Mouse (Mus musculus) midbrain, embryonic 12.5 days (tissue): ENCODE measurements at regions not wholly inside any gene's neighbourhood (a gene's known extent, or its start where the extent isn't known, plus 50 kb on each side); places are given as distances from the start of the nearest gene placed in this dataset.

Source experiments
- ATAC-seq: fragments of 200-750 bp; cut with Nextera tagmentation; 2 replicates; pipeline ENCODE4 v1.8.0; 2017; ENCODE audit warnings: low read depth, moderate TSS enrichment, moderate library complexity; ENCODE audit not compliant: low FRiP score
- H3K27ac ChIP-seq: fragments of 300-500 bp; sonication (generic); replicated peaks from 2 replicates; pipeline ENCODE4 v1.5.1; 2016; ENCODE audit warnings: mild to moderate bottlenecking
- H3K27me3 ChIP-seq: fragments of 300-500 bp; sonication (generic); 2 replicates; pipeline ENCODE4 v1.6.1; 2016; ENCODE audit warnings: mild to moderate bottlenecking
- H3K36me3 ChIP-seq: fragments of 300-500 bp; sonication (generic); 2 replicates; pipeline ENCODE4 v1.6.1; 2016
- H3K4me1 ChIP-seq: fragments of 300-500 bp; sonication (generic); 2 replicates; pipeline ENCODE4 v1.6.1; 2016
- H3K4me2 ChIP-seq: fragments of 300-500 bp; sonication (generic); replicated peaks from 2 replicates; pipeline ENCODE4 v1.6.1; 2016; ENCODE audit warnings: mild to moderate bottlenecking, moderate library complexity
- H3K4me3 ChIP-seq: fragments of 300-500 bp; sonication (generic); 2 replicates; pipeline ENCODE4 v1.5.1; 2016; ENCODE audit warnings: mild to moderate bottlenecking
- H3K9ac ChIP-seq: fragments of 300-500 bp; sonication (generic); replicated peaks from 2 replicates; pipeline ENCODE4 v1.6.1; 2016; ENCODE audit warnings: mild to moderate bottlenecking, moderate library complexity
- H3K9me3 ChIP-seq: fragments of 300-500 bp; sonication (generic); 2 replicates; pipeline ENCODE4 v1.6.1; 2016; ENCODE audit warnings: mild to moderate bottlenecking
- WGBS: fragments of 180-500 bp; shearing (Covaris S2); methylation state at CpG from one replicate; pipeline ENCODE4 v1.1.7; 2016; 5-methylcytosine and 5-hydroxymethylcytosine counted together

DNA sequence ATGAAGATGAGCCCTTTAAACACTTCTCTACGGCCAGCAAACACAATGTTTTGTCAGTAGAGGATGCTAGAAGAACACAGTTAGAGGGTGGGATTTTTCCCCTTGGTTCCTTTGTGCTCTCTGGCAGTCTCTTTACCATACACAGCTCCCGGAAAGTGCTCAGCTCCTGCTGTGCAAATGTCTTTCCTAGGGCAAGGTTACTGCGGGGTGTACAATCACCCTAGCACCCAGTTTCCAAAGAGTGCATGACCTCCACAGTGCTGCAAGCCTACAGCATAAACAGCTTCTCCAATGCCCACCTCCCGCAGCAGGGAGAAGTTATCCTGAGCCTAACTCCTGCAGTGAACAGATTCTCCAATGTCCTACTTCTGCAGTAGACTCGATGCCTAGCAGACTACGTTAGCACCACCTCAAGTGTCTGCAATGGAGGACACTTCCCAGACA, 366.4 kb downstream of the Pbx1 start:
- H3K36me3 ChIP-seq = no peaks in the 10 kb centered on the region

DNA sequence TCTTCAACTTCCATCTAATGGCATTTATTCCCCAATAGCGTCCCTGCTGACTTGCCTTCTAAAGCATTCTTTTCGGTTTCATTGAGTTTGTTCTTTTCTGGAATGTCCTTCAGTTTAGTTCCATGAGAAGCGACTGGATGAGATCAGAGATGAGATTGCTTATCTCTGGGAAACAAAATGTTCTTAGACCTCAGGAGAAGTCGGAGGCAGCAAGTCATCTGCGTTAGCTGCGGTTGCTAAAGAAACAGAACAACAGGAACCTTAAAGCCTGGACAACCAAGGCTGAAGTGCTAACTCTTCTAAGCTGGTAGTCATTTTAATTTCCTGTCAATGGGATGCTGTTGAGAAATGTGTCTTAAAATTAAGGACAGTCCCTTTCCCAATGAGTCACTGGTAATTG, 365.3 kb downstream of the Pbx1 start:
- ATAC-seq = no peak
- peaks cover 11% of the 10 kb centered on the region; the same call in 1 of the 2 replicates for H3K4me1 ChIP-seq
- H3K27ac ChIP-seq = no peak overlapping the region
- no peak overlapping the region for H3K9ac ChIP-seq
- H3K4me2 ChIP-seq = no peak overlapping the region
- H3K4me3 ChIP-seq = no peak overlapping the region
- no peaks in the 10 kb centered on the region for H3K9me3 ChIP-seq
- peaks cover 6% of the 10 kb centered on the region; the same call in 1 of the 2 replicates for H3K27me3 ChIP-seq
- H3K36me3 ChIP-seq = no peaks in the 10 kb centered on the region
- 77% methylated on average over 6 of the region's 6 CpGs for WGBS

More for the DNA sequence above, 366.4 kb downstream of the Pbx1 start:
- no peaks in the 10 kb centered on the region for H3K9me3 ChIP-seq
- no peak overlapping the region for H3K9ac ChIP-seq
- no peak overlapping the region for H3K4me3 ChIP-seq
- WGBS = 52% methylated on average over 6 of the region's 6 CpGs
- H3K27me3 ChIP-seq = peaks cover 6% of the 10 kb centered on the region; the same call in 1 of the 2 replicates
- ATAC-seq = no peak
- H3K4me2 ChIP-seq = no peak overlapping the region
- H3K4me1 ChIP-seq = peaks cover 11% of the 10 kb centered on the region; the same call in 1 of the 2 replicates
- H3K27ac ChIP-seq = no peak overlapping the region

- no peaks in the 10 kb centered on the region for H3K36me3 ChIP-seq
- no peak overlapping the region for H3K9ac ChIP-seq
- H3K4me1 ChIP-seq = peaks cover 11% of the 10 kb centered on the region; the same call in 1 of the 2 replicates
- H3K4me2 ChIP-seq = no peak overlapping the region
- no peak for ATAC-seq
- peaks cover 6% of the 10 kb centered on the region; the same call in 1 of the 2 replicates for H3K27me3 ChIP-seq
- 73% methylated on average over 9 of the region's 9 CpGs for WGBS
- no peak overlapping the region for H3K27ac ChIP-seq
- H3K4me3 ChIP-seq = no peak overlapping the region
- H3K9me3 ChIP-seq = no peaks in the 10 kb centered on the region
Observed at GRCm38 (mm10) chr1:168068003-168068919, 363.8 kb downstream of the Pbx1 start.

DNA sequence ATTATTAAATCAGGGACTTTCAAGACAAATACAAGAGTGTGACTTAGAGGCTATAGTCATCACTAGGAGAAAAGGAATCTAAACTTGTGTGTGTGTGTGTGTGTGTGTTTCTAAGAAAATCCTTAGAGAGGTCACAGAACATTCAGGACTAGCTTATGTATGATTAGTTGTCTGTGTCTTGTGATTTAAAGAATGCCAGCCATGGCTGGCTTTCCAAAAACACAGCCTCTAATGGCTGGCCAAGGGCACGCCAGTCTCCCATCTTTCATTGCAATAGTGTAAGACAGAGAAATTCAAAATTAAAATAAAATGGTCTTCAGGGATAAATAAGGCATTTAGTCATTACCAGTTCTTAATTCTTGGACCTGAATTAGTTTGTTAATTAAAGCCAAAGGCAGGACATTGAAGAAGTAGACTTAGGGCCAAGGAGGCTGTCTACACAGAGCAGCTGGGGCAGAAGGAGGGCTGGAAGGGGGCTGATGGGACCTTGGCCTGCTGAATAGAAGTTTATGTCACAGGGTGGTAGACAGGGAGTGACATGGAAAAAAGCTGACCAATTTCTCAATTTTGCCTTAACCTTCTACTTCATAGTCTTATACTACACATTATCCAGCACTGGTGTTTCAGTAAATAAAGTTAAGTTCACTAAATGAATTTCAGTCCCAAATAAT, 363.0 kb downstream of the Pbx1 start:
- Histone ChIP-seq H3K27me3 (peaks cover 6% of the 10 kb centered on the region; the same call in 1 of the 2 replicates), H3K9ac (no peak overlapping the region), H3K4me2 (no peak overlapping the region), H3K27ac (no peak overlapping the region), H3K36me3 (no peaks in the 10 kb centered on the region), H3K4me3 (no peak overlapping the region), H3K4me1 (peaks cover 11% of the 10 kb centered on the region; the same call in 1 of the 2 replicates), H3K9me3 (no peaks in the 10 kb centered on the region)
- 93% methylated on average over 1 of the region's 1 CpGs for whole genome bisulfite sequencing
- no peak for ATAC-seq
